Mouse (Mus musculus): Measurements from ENCODE around the gene Tmem205. TPM values are rescaled to one million over a fixed set of nuclear protein-coding genes. Genes with fewer than 3 reads are reported as not detected.

Tmem205 gene
- 10 to 100 TPM; 13.0 to 16.9 TPM for total RNA-seq (2021)
- long read RNA-seq, experiment 1, partial matches to known transcripts = 0 of 4 reads
- long read RNA-seq, experiment 1, other reads (novel, unspliced or antisense) = 1 of 4 reads
- long read RNA-seq, experiment 2, partial matches to known transcripts = 0 of 7 reads
- long read RNA-seq, experiment 2, other reads (novel, unspliced or antisense) = 4 of 7 reads

DNA sequence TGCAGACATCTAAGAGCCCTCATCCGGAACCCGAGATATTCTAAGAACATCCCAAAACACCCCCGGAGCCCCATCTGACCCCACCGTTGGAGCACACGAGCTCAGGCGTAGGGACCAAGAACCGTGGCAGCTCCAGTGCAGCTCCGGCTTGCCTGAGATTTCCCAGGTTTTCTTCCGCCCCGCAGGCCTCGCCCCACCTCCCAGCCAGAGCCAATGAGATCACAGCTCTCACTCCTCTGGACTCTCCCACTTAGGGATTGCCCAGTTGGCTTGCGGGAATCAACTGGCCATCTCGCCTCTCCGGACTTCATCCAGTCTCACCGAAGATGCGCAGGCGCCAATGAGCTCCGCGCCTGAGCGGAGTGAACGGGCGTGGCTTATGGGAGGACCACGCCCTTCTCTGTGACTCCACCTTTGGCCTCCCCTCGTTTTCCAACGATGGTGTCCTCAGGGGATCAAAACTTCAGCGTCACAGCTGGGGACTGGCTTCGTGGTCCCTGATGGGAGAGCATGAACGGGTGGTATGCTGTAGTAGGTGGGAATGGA is at the start of gene Tmem205, which contains the start of gene Ccdc159:
Gene Tmem205, minus strand, starts transcription at position 349 of the 546 bp plus-strand sequence.
Gene Ccdc159, plus strand, starts transcription at position 264 of the 546 bp plus-strand sequence.
- peak; percentile 82 for DNase-seq

DNA sequence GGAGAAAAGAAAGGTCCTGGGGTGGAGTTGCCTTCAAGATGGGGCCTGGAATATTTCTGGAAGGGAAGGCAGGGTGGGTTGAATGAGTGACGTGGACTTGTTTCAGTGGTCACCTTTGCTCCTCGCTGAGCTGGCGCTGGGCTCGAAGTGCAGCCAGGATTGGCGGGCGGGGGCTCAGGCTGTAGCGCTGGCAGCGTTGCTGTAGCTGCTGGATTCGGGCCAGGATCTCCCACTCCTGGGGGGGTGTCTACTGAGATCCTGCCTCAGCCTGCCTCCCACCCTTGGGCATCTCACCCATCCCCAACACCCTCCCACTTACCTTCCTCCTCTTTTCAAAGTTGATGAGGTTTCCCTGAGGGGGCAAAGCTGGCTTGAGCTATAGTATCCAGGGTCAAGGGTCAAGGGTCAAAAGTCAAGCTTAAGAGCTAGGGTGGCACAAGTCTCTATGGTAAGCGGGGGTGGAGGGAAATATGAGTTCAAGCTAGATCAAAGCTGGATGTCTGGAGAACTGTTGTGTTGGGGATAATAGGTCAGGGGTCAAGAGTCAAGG is 49.3 kb upstream of the Tmem205 start:
- no peak for DNase-seq

DNA sequence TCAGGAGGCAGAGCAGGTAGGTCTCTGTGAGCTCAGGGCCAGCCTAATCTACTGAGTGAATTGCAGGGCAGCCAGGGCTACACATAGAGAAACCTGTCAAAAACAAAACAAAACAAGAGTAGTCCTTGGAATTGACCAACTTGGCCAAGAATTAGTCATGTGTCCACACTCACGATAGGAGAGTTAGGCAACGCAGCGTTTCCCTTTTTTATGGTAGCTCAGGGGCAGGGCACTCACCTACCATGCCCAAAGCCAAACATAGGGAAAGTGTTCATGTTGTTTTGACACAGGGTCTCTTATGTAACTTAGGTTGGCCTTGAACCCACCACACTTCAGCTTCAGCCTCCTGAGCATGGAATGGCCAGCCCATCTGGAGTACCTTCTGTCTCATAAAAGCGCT is 41.9 kb upstream of the Tmem205 start:
- no peak for DNase-seq

DNA sequence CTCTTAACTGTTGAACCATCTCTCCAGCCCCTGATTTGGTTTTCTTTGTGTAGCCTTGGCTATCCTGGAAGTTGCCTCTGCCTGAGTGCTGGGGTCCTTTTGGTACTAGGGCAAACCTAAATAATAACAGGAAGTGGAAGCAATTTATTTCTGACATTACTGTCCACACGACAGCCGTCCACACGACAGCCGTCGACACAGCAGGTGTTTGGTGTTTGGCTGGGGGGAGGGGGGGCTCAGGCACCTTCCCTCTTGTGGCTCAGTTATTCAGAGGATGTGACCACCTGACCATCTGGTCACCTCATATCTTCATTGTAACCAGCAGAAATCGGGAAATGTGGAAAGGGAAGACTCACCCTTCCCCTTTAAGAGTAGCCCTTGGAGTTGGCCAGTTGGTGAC is 41.5 kb upstream of the Tmem205 start:
- DNase-seq = no peak

DNA sequence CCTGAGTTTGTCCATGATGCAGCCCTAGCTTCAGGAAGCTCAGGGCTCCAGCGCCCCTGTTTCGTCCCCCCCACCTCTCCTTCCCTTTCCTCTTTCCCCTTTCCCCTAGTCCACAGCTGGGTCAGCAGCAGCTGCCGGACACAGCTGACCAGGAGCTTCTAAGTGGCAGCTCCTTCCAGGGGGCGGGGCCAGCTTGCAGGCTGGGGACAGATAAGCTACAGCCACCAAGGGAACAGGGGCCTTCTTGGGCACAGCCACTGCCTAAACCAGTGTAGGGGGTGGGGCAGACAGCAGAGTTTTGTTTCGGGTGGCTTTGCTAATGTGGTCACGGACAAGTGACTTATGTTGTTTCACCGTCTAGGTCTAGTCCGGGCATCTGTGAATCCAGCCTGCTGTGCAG is 36.1 kb upstream of the Tmem205 start, which contains the start of gene Epor:
Gene Epor, minus strand, starts transcription at position 90 of the 400 bp plus-strand sequence.
- DNase-seq = peak; percentile 68

DNA sequence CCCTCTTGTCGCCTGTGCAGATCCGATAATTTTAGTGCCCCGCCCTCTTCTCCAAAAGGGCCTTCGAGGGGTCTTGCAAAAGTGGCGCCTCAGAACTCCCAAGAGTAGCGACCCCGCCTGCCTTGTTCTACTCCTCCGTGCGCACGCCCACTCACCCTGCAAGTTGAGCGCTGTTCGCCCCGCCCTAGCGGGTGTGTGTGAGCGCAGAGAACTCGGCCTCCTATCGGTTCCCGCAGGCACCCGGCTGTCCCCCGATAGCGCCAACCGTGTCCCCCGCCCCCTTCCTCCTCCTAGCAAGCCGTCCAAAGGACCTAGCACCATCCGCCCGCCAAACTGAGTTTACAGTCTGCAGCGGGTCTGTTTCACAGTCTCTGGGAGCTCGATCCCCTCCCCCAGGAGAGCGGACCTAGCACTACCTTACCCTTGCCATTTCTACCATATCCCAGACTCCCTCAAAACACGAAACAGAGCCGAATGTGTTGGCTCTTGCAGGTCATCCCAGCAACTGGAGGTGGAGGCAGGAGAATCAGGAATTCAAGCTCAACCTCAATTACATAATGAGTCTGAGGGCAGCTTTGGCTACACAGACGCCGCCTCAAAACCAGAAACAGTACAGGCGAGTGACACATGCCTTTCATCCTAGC is 35.2 kb upstream of the Tmem205 start:
- DNase-seq = peak; percentile 62

DNA sequence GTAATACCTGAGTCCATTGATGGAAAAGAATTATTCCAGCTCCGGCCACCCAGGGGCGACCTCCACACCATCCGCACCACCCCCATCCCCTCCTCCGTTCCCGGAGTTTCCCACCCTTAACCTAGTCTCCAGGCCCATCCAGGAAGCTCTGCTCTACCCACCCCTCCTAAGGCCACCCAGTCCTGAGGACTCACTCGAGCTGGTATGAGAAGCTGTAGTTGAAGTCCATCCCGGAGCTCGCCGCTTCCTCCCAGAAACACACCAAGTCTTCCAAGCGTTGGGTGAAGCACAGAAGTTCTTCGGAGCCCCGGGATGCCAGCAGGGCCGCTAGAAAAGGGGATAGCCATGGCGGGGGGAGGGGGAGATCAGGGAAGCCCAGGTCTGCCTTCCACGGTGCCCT is 34.7 kb upstream of the Tmem205 start:
- no peak for DNase-seq

DNA sequence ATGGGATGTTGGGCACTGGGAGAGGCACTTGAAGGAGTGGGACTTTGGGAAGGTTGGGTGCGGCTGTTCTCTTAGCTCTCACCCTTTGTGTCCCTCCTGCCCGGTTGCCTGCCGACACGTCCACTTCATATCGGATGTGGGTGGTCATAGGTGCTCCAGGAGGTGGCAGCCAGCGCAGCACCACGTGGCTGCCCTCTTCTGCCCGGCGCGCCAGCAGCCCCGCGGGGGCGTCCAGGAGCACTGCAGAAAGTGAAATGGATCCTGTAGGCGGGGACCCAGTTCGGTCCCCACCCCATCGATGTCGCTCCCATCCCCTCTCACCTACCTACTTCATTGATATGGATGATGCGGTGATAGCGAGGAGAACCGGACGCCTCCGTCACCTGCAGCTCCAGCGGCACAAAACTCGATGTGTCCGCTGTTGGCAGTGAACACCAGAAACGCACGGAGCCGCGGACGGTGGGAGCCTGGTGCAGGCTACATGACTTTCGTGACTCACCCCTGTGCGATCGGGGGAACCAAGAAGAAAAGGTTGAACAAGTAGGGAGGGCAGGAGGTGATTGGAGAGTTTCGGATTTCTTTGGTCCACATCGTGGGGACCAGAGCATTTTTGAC is 34.1 kb upstream of the Tmem205 start:
- DNase-seq = no peak

DNA sequence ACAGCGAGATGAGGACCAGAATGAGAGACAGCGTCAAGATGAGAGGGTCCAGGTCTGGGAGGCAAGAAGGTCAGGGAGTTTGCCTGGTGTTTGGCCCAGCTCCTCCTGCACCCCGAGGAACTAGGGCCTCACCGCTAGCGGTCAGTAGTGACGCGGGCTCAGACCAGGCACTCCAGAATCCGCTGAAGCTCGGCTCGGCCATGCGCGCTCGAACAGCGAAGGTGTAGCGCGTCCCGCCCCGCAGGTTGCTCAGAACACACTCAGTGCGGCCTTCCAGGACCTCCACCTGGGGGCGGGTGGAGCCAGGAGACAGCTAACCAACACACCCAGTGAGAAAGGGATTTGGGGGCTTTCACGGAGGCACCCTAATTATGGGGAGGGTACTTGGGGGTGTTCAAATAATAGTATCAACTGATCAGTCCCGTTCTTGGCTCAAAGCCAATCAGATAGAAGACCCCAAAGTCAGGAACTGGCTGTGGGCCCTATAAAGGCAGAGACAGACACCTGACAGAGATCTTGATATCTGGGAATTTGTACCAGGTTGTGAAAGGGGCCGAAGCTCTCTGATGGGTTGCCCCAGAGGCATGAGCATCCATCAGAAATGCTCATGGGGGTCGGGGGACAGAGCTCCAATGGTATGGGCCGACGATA is 33.3 kb upstream of the Tmem205 start:
- no peak for DNase-seq

DNA sequence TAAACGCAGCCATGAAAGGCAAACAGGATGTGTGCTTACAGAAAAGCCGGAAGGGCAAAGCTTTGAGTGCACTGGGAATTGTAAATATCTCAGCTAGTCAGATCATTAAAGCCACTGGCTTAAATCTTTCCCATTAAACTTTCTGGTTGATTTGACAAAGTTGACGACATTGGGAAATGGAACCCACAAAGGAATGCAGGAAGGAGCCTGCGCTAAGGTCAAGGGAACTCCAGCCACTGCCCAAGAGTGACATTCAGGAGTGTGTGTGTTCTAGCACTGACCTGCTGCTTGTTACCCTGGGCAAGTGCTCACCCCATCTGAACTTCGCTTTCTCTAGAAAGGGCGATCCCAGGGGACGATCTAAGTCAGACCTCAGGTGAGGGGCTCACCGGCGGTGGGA is 32.8 kb upstream of the Tmem205 start:
- DNase-seq = no peak

DNA sequence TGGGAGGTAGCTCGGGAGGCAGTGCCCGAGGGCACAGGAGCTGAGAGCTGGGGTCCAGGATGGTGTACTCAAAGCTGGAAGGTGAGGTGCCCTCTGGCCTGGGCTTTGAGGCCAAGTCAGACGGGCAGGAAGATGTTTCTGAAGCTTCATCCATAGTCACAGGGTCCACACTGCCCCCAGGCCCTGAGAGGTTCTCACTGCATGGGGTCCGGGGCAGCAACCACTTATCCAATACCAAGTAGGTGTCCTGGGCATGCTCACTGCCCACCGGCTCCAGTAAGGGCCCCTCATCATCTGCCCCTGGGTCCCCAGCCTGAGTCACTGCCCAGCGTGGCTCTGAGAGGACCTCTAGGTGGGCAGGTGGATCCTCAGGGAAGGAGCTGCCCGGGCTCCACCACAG is 31.9 kb upstream of the Tmem205 start:
- DNase-seq = no peak

DNA sequence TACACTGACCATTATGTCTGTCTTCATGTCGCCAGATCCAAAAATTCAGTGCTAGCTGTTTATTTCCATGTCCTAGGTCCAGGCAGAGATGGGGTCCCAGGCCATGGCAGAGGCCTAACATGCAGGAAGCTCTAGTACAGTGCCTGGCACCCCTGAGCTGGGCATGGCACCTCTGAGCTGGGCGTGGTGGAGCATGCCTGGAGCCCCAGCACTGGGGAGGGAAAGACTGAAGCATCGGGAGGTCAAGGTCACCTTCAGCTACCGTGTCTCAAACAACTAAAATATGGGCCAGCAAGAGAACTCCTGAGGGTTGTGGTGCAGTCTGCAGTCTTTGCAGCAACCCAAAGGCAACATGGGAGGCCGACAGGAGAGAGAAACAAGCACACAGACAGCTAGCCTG is 31.0 kb upstream of the Tmem205 start:
- DNase-seq = no peak

DNA sequence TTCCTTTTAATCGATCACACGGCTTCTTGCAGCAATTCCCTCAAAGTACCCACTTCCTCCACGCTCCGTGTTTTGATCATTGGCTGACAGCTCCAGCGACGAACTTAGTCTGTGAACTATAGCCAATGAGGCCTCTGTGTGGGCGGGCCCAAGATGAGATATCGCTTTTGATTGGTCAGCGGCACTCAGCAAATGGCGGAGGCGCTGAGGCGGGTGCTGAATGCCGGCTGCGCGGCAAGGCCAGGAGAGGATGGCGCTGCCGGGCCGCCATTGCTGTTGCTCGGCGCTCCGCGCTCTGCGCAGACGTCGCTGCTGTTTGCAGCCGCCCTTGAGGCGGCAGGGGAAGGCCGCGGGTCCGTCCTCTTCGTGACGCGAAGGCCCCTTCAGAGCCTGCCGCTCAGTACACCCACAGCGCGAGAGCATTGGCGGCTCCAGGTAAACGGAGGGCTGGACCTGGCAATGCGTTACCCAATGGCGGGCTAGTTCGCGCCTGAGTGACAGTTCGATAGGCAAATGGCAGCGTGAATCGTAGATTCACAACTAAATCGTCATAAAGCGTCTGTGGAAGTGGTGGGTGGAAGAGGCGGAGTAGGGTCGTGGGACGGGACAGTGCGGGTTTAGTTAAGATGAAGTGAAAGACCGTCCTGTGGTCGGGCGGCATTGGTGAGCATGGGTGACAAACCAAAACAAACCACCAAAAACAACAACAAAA is 28.4 kb upstream of the Tmem205 start, which contains the start of gene Swsap1:
Gene Swsap1, plus strand, starts transcription at position 186 of the 712 bp plus-strand sequence.
- peak; percentile 95 for DNase-seq

DNA sequence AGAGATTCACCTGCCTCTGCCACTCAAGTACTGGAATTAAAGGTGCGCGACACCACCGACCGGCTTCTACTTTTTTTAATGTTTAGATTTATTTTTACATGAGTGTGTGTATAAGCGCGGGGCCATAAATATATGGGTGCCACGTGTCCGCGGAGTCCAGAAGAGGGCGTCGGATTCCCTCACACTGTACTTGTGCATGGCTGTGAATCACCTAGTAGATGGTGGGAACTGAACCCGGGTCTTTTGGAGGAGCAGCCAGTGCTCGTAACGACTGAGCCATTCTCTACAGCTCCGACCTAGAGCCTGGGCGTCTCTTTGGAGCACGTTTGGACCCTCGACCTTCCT is 27.8 kb upstream of the Tmem205 start:
- DNase-seq = peak; percentile 31

DNA sequence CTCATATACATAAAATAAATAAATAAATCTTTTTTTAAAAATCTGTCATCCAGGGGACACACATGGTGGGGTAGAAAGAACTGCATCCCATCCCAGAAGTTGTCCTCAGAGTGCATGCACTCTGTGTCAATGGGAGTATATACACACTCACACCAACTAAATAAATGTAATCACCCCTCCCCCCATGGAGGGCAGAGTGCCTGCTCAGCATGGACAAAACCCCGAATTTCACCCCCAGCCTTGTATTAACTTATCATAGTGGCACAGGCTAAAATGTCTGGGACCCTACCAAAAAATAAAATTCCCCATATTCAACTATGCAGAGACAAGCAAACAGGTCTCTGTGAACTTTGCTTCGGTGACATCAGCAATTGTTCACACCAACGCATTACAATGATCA is 27.3 kb upstream of the Tmem205 start:
- DNase-seq = no peak

DNA sequence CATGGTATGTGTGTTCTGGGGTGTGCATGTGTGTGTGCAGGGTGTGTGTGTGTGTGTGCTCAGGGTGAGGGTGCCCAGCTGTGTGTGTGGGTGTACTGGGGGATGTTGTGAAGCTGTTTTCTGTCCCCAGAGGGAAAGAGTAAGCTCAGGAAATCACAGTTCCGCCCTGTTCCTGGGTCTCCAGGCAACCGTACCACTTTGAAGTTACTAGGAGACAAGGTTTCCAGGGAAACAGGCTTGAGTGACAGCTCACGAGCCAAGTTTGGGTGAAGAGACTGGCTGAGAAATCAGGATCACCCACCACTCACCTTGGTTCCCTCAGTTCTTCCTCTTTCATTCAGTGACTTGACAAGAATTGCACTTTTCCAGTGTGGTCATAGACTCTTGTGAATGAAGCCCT is 26.2 kb upstream of the Tmem205 start:
- DNase-seq = no peak

DNA sequence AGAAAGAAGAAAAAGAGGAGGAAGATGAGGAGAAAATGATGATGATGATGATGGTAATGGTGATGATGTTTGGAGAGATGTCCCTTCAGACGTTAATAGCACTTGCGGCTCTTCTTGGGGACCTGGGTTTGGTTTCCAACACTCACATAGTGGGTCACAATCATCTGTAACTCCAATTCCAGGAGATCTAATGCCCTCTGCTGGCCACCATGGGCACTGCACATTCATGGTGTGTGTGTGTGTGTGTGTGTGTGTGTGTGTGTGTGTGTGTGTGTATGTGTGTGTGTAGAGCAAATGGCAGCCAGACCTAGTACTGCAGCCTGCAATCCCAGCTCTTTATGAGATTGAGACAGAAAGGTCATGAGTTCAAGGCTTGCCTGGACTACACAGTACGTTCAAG is 24.6 kb upstream of the Tmem205 start:
- no peak for DNase-seq

DNA sequence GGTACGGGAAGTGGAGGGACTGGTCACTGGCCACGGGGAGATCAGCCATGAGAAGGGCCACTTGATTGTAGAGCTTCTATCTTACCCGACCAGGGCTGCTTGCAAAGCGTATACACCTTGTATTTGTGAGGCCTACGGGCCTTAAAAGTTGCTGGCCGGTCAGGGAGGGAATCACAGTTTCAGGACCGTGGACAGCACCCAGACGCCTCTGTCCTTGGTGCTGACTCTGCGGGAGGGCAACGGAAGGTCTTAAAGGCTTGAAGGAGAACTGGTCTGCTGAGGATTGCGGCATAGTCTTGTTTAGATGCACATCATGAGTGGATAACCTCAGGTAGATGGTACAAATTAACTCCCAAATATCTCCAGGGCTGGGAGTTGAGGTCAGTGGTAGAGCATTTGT is 23.0 kb upstream of the Tmem205 start:
- DNase-seq = peak; percentile 78

DNA sequence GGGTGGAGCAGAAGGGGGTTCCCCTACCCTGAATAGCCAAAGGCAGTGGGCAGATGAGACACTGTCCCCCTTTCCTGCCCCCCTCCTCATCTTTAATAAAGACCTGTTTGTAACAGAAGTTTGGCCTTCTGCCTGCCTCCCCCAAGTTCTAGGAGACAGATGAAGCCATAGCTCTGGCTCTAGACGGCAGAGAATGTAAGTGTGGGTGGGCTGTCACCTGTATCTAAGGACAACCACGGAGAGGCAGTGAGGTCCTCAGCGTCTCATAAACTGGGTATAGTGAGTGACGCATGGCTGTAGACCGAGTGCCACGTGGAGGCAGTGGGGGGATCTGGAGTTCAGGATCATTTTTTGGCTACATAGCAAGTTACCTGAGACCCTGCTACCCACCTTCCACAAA is 21.4 kb upstream of the Tmem205 start:
- DNase-seq = no peak

DNA sequence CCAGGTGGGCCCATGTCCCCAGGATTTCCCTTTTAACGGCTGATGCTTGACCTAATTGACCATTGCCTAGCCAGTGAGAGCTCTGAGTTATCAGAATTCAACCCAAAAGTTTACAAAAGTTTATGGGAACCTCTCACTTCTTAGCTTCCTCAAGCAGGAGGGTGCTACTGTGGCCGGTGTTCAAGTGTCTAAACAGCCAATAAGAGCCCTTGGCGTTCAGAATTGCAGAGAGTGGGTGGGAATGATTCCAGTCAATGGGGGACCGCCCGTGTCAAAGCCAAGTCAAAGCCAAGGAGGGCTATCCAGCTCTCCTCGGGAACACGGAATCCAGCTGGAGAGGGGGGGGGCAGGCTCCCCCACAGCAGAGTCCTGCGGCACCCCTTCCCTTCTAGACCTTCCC is 20.8 kb upstream of the Tmem205 start:
- DNase-seq = no peak

DNA sequence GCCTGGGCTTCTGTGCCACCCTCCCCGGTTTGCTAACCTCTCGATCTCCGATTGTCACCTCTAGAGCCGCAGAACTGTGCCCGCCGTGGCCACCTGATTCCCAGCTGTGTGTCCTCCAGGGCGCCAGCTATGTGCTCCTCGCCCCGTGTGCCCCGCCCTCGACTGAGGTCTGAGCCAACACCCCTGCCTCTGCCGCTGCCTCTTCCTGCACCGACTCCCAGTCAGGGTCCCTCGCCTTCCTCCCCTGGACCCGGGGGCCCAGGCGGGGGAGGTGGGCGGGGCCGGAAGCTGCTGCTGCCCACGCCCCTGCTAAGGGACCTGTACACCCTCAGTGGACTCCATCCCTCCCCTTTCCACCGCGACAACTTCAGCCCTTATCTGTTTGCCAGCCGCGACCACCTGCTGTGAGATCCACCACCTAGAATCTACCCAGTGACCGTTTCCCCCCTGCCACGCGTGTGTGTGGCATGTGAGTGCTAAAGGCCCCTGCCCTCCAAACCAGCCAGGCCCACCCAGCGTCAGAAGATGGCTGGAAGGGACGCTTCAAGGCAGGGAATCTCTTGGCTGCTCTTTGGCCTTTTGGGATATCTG is 20.3 kb upstream of the Tmem205 start:
- DNase-seq = no peak

DNA sequence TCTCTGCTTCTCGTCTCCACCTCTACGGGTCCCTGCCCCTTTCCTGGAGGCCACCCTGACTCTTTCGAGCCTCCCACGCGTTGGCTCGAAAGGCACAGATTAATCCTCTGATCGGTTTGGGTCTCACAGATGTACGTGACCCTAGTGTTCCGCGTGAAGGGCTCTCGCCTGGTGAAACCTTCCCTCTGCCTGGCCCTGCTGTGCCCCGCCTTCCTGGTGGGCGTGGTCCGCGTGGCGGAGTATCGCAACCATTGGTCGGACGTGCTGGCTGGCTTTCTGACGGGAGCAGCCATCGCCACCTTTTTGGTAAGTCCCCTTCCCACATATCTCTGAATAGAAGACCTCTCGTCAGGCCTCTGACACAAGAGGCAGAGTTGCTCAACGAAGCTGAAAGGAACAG is 16.9 kb upstream of the Tmem205 start:
- DNase-seq = no peak
